Mouse (Mus musculus) CH12.LX (cell line): ENCODE results near the gene Dgkg.
A peak's percentile ranks its signal among the peaks of the same experiment; 100 is the strongest.

Experiments
- MAX ChIP-seq: IDR thresholded peaks from 2 replicates; pipeline ENCODE4 v1.6.1; 2011; ENCODE audit warnings: low read length, improper control_type of control experiment
- POLR2A ChIP-seq: IDR thresholded peaks from 2 replicates; pipeline ENCODE4 v1.6.1; 2011; ENCODE audit warnings: low read depth, mild to moderate bottlenecking, improper control_type of control experiment, low read length

- TF ChIP-seq POLR2A (no peak), MAX (peak; percentile 59; the same call in 1 of the 2 replicates)
Observed at GRCm38 (mm10) chr16:22642953-22643352, 14.1 kb downstream of the Dgkg start.
